Mouse (Mus musculus): ENCODE data around the gene Mgp. TPM values are rescaled to one million over a fixed set of nuclear protein-coding genes. Genes with fewer than 3 reads are reported as not detected.

The Mgp gene
- total RNA-seq (2023): not detected

GRCm38 (mm10) chr6:136875670-136876069 lies at the start of gene Mgp:
Gene Mgp (minus strand): TSS chr6:136875823.

DNA sequence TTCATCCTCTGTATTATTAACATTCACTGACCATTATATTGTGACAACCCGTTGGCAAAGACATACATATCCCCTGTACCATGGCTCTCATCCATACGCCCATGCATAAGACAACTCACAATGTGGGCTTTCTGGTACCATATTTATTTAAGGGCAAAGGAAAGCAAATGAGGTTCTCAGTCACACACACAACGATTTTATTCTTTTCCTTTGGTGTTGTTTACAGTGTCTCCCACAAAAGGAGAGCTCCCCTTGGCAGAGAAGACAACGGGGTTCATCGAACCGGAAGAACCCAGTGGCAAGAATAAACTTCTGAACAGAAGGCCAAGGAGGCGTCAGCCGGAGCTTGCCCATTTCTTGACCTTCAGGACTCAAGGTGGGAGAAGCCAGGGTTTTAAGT lies 47.9 kb upstream of the Mgp start, which contains the start of gene Pde6h:
Gene Pde6h, plus strand, starts transcription at position 301 of the 400 bp plus-strand sequence.

GRCm38 (mm10) chr6:136922080-136922479 lies 46.5 kb upstream of the Mgp start, which contains the start of gene Erp27:
Gene Erp27 (minus strand): TSS chr6:136922180.

GRCm38 (mm10) chr6:136857186-136857872 lies 18.3 kb downstream of the Mgp start, which contains the start of gene Art4:
Gene Art4 (minus strand): TSS chr6:136857733.

GRCm38 (mm10) chr6:136835352-136835751 lies 40.3 kb downstream of the Mgp start, which contains the start of gene Smco3:
Gene Smco3 (minus strand): TSS chr6:136835452.

DNA sequence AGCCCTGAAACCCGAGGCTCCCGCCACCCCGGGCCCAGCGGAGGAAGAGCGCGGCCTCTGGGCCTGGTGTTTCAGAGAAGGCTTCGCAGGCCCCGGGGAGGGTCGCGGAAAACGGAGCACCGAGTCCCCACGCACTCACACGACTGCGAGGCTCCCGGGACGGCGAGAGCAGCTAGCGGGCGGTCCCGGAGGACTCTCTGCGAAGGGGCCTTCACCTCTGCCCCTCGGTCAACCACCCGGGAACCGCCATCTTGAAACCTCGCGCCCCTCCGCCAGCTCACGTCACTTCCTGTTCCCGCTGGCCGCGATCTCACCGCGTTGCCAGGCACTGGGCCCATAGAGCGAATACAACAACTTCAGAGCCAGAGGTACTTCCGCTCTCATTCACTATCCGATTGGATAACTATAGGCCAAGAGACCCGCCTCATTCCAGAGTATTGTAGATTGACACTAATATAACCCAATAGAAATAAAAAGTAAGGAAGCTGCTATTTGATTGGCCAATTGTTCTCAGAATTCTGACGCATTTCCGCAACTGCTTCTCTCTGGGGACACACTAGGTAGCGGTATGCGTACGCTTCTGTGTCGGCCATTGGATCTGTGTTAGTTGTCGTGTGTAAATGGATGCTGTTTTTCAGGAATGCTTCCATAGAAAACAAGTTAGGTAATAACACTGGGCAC lies 47.6 kb downstream of the Mgp start, which contains the start of gene Wbp11:
Gene Wbp11, minus strand, starts transcription at position 353 of the 681 bp plus-strand sequence.

DNA sequence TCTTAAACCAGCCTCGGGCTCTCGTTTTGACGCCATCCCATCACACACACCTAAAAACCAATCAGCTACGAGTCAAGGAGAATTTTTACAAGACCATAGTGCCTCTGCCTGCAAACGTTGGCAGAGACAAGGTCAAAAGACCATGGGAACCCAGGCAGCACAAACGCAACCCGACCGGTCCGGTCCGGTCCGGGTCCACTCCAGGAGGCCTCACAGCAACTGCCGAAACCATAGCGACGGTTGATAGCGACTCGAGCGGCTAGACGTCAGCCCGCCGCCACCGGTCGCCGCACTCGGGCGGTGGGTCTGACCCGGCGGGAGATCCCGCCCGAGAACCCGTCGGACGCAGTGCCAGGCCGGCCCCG lies 48.1 kb downstream of the Mgp start, which contains the start of gene BC049715:
Gene BC049715, plus strand, starts transcription at position 111 of the 365 bp plus-strand sequence.

Other genes starting within 250 kb of the Mgp start
- 11.3 TPM for gene Plbd1, start 213.9 kb downstream of the Mgp start, total RNA-seq (2023)
- gene Gucy2c, start 94.1 kb downstream of the Mgp start, total RNA-seq (2023): not detected
- gene Hist4h4, start 71.4 kb downstream of the Mgp start, total RNA-seq (2023): 11.8 TPM
- gene H2afj, start 67.6 kb downstream of the Mgp start, total RNA-seq (2023): 64.2 TPM
- gene BC049715, start 48.2 kb downstream of the Mgp start, total RNA-seq (2023): 4.9 TPM
- 192 TPM for gene Wbp11, start 47.6 kb downstream of the Mgp start, total RNA-seq (2023)
- gene Smco3, start 40.4 kb downstream of the Mgp start, total RNA-seq (2023): not detected
- 2.6 TPM for gene Art4, start 18.1 kb downstream of the Mgp start, total RNA-seq (2023)
- 10.6 TPM for gene Erp27, start 46.4 kb upstream of the Mgp start, total RNA-seq (2023)
- gene Pde6h, start 48.0 kb upstream of the Mgp start, total RNA-seq (2023): not detected
- gene Arhgdib, start 66.1 kb upstream of the Mgp start, total RNA-seq (2023): 895 TPM

All from CD4-positive naive resting alpha-beta T cell, adult 76 days (primary cell).